Mouse (Mus musculus): ENCODE measurements at regions not wholly inside any gene's neighbourhood (a gene's known extent, or its start where the extent isn't known, plus 50 kb on each side); places are given as distances from the start of the nearest gene placed in this dataset.
"Not testable (repeated sequence)": the region's sequence is repeated elsewhere in the genome, so short reads cannot be mapped to it uniquely, and the experiment has no call there.

GRCm38 (mm10) chr8:55347851-55348250 is 393.2 kb downstream of the Gpm6a start:
- ATAC-seq (ENCODE audit: low FRiP score); H3K9ac ChIP-seq (ENCODE audit: low read length); H3K27me3 ChIP-seq (ENCODE audit: control insufficient read depth, insufficient read depth, low read length); H3K27ac ChIP-seq (ENCODE audit: low read depth, low read length); H3K4me3 ChIP-seq (ENCODE audit: low read depth, low read length); H3K36me3 ChIP-seq (ENCODE audit: control insufficient read depth, insufficient read depth, low read length); H3K4me1 ChIP-seq (ENCODE audit: control insufficient read depth, insufficient read depth, low read length); H3K9me3 ChIP-seq (ENCODE audit: control insufficient read depth, low read length); H3K4me2 ChIP-seq: not testable (repeated sequence)
- DNase-seq (ENCODE audit: low spot score, missing footprints): peak; percentile 73
- 91% methylated on average over 2 of the region's 2 CpGs for WGBS

GRCm38 (mm10) chr8:55359851-55360250 is 405.2 kb downstream of the Gpm6a start:
- H3K4me1 ChIP-seq (ENCODE audit: control insufficient read depth, insufficient read depth, low read length); H3K9me3 ChIP-seq (ENCODE audit: control insufficient read depth, low read length); H3K4me2 ChIP-seq; H3K36me3 ChIP-seq (ENCODE audit: control insufficient read depth, insufficient read depth, low read length); DNase-seq (ENCODE audit: low spot score, missing footprints); H3K27me3 ChIP-seq (ENCODE audit: control insufficient read depth, insufficient read depth, low read length); H3K27ac ChIP-seq (ENCODE audit: low read depth, low read length); ATAC-seq (ENCODE audit: low FRiP score); H3K9ac ChIP-seq (ENCODE audit: low read length); H3K4me3 ChIP-seq (ENCODE audit: low read depth, low read length): not testable (repeated sequence)
- 83% methylated on average over 10 of the region's 11 CpGs for WGBS

GRCm38 (mm10) chr8:55367431-55367830 is 412.8 kb downstream of the Gpm6a start:
- H3K4me1 ChIP-seq (ENCODE audit: control insufficient read depth, insufficient read depth, low read length); H3K4me3 ChIP-seq (ENCODE audit: low read depth, low read length); H3K27me3 ChIP-seq (ENCODE audit: control insufficient read depth, insufficient read depth, low read length); H3K36me3 ChIP-seq (ENCODE audit: control insufficient read depth, insufficient read depth, low read length); H3K9ac ChIP-seq (ENCODE audit: low read length); H3K9me3 ChIP-seq (ENCODE audit: control insufficient read depth, low read length); DNase-seq (ENCODE audit: low spot score, missing footprints); H3K4me2 ChIP-seq; ATAC-seq (ENCODE audit: low FRiP score); H3K27ac ChIP-seq (ENCODE audit: low read depth, low read length): not testable (repeated sequence)
- WGBS: 100% methylated on average over 2 of the region's 6 CpGs

DNA sequence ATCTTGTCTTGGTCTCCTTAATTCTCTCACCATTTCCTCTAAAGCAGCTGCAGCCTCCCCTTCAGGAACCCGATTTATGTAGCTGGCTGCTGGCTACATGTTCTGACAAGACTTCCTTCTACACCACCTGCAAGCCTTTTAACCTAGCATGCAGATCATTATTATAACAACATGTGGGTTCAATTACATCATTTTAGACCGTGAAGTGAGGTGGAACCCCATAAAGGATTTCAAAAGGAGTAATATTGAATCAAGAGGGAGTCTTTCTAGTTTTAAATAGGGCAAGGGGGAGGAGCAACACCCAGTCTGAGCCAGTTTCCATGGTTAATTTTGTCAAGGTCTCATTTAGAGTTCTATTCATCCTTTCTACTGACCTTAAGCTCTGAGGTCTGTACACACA is 442.4 kb downstream of the Gpm6a start:
- H3K9ac ChIP-seq (ENCODE audit: low read length): no peak overlapping the region
- no peaks in the 10 kb centered on the region for H3K9me3 ChIP-seq (ENCODE audit: control insufficient read depth, low read length)
- H3K36me3 ChIP-seq (ENCODE audit: control insufficient read depth, insufficient read depth, low read length): no peaks in the 10 kb centered on the region
- H3K27me3 ChIP-seq (ENCODE audit: control insufficient read depth, insufficient read depth, low read length): no peaks in the 10 kb centered on the region
- no peak overlapping the region for H3K4me2 ChIP-seq
- 73% methylated on average over 2 of the region's 2 CpGs for WGBS
- ATAC-seq (ENCODE audit: low FRiP score) (no peak), DNase-seq (ENCODE audit: low spot score, missing footprints) (no peak)
- no peaks in the 10 kb centered on the region for H3K4me1 ChIP-seq (ENCODE audit: control insufficient read depth, insufficient read depth, low read length)
- no peak overlapping the region for H3K4me3 ChIP-seq (ENCODE audit: low read depth, low read length)
- H3K27ac ChIP-seq (ENCODE audit: low read depth, low read length): no peak overlapping the region

- no peaks in the 10 kb centered on the region for H3K9me3 ChIP-seq (ENCODE audit: control insufficient read depth, low read length)
- ATAC-seq (ENCODE audit: low FRiP score) (0 out of 2 replicates have a peak, but pooled peaks have one; percentile 19), DNase-seq (ENCODE audit: low spot score, missing footprints) (no peak)
- no peaks in the 10 kb centered on the region for H3K36me3 ChIP-seq (ENCODE audit: control insufficient read depth, insufficient read depth, low read length)
- H3K9ac ChIP-seq (ENCODE audit: low read length): no peak overlapping the region
- no peak overlapping the region for H3K4me3 ChIP-seq (ENCODE audit: low read depth, low read length)
- no peaks in the 10 kb centered on the region for H3K4me1 ChIP-seq (ENCODE audit: control insufficient read depth, insufficient read depth, low read length)
- H3K27me3 ChIP-seq (ENCODE audit: control insufficient read depth, insufficient read depth, low read length): no peaks in the 10 kb centered on the region
- no peak overlapping the region for H3K27ac ChIP-seq (ENCODE audit: low read depth, low read length)
- H3K4me2 ChIP-seq: no peak overlapping the region
Measured at GRCm38 (mm10) chr8:55398331-55398730, 443.7 kb downstream of the Gpm6a start.

DNA sequence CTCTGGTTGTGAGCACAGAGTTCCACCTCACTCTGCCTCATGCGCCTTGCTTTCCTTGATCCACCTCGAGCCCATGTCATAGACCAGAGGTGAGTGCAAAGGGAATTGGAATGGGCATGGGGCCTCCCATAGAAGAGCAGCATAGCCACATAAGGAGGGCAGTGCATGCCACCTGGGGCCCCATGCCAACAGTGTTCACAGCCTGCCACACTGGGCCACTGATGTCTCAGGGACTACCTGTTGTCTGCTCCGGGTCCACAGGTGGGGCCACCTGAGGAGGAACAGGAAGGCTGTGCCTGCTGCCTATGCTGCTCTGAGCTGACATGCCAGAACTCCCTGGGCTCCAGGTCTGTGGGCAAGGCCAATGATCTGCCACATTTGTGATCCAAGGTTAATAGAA is 445.8 kb downstream of the Gpm6a start:
- Histone ChIP-seq H3K4me1 (ENCODE audit: control insufficient read depth, insufficient read depth, low read length) (no peaks in the 10 kb centered on the region), H3K27ac (ENCODE audit: low read depth, low read length) (no peak overlapping the region), H3K9ac (ENCODE audit: low read length) (no peak overlapping the region), H3K4me2 (no peak overlapping the region), H3K27me3 (ENCODE audit: control insufficient read depth, insufficient read depth, low read length) (no peaks in the 10 kb centered on the region), H3K9me3 (ENCODE audit: control insufficient read depth, low read length) (no peaks in the 10 kb centered on the region), H3K36me3 (ENCODE audit: control insufficient read depth, insufficient read depth, low read length) (no peaks in the 10 kb centered on the region), H3K4me3 (ENCODE audit: low read depth, low read length) (no peak overlapping the region)
- 83% methylated on average over 3 of the region's 3 CpGs for WGBS
- DNase-seq (ENCODE audit: low spot score, missing footprints): no peak
- 0 out of 2 replicates have a peak, but pooled peaks have one; percentile 4 for ATAC-seq (ENCODE audit: low FRiP score)

DNA sequence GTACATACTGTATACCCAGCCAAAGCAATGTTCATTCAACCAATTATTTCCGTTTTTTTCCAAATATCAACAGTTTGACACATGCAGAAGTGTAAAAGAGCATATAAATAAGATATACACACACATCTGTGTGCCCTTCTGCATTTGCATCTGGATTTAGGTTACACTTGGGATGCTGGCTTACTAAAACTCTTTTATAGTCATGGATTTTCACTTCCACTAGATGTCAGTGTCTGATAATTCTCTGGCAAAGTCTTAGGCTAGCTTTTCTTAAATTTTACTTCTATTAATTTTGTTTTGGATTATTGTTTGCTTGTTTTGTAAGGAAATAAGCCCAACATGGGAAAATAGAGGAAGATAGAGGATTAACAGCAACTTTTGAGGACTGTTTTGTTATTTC is 452.3 kb downstream of the Gpm6a start:
- H3K9me3 ChIP-seq (ENCODE audit: control insufficient read depth, low read length): not testable (repeated sequence)
- WGBS: 10% methylated on average over 1 of the region's 1 CpGs

More for the DNA sequence above, 452.3 kb downstream of the Gpm6a start:
- H3K4me1 ChIP-seq (ENCODE audit: control insufficient read depth, insufficient read depth, low read length); ATAC-seq (ENCODE audit: low FRiP score); H3K9ac ChIP-seq (ENCODE audit: low read length); H3K27ac ChIP-seq (ENCODE audit: low read depth, low read length); H3K27me3 ChIP-seq (ENCODE audit: control insufficient read depth, insufficient read depth, low read length); H3K36me3 ChIP-seq (ENCODE audit: control insufficient read depth, insufficient read depth, low read length); H3K4me2 ChIP-seq; DNase-seq (ENCODE audit: low spot score, missing footprints); H3K4me3 ChIP-seq (ENCODE audit: low read depth, low read length): not testable (repeated sequence)
